Mouse (Mus musculus) hindbrain, embryonic 16.5 days (tissue): ENCODE measurements around the gene Gm128. TPM values are rescaled to one million over a fixed set of nuclear protein-coding genes. Genes with fewer than 3 reads are reported as not detected.

Experiments used
- ATAC-seq: fragments of 200-750 bp; cut with Nextera tagmentation; 2 replicates; pipeline ENCODE4 v1.8.0; 2017; ENCODE audit warnings: moderate TSS enrichment, moderate library complexity
- H3K27ac ChIP-seq: fragments of 300-500 bp; sonication (generic); 2 replicates; pipeline ENCODE4 v1.5.1; 2014; ENCODE audit warnings: low read depth, mild to moderate bottlenecking, control low read depth, low read length, moderate library complexity
- H3K27me3 ChIP-seq: fragments of 300-500 bp; sonication (generic); replicated peaks from 2 replicates; pipeline ENCODE4 v1.6.1; 2014; ENCODE audit warnings: low read length; ENCODE audit not compliant: control insufficient read depth, insufficient read depth
- H3K36me3 ChIP-seq: fragments of 300-500 bp; sonication (generic); 2 replicates; pipeline ENCODE4 v1.6.1; 2014; ENCODE audit warnings: mild to moderate bottlenecking, low read length, moderate library complexity, mixed read lengths; ENCODE audit not compliant: control insufficient read depth, insufficient read depth
- H3K4me1 ChIP-seq: fragments of 300-500 bp; sonication (generic); 2 replicates; pipeline ENCODE4 v1.6.1; 2014; ENCODE audit warnings: low read depth, low read length; ENCODE audit not compliant: control insufficient read depth, insufficient read depth
- H3K4me2 ChIP-seq: fragments of 300-500 bp; sonication (generic); 2 replicates; pipeline ENCODE4 v1.6.1; 2014; ENCODE audit warnings: mild to moderate bottlenecking, low read length, control low read depth, moderate library complexity
- H3K4me3 ChIP-seq: fragments of 300-500 bp; sonication (generic); 2 replicates; pipeline ENCODE4 v1.5.1; 2014; ENCODE audit warnings: mild to moderate bottlenecking, low read length, control low read depth, moderate library complexity
- H3K9ac ChIP-seq: fragments of 300-500 bp; sonication (generic); 2 replicates; pipeline ENCODE4 v1.6.1; 2014; ENCODE audit warnings: low read depth, mild to moderate bottlenecking, control low read depth, low read length, moderate library complexity
- H3K9me3 ChIP-seq: fragments of 300-500 bp; sonication (generic); 2 replicates; pipeline ENCODE4 v1.6.1; 2014; ENCODE audit warnings: mild to moderate bottlenecking, low read length, moderate library complexity; ENCODE audit not compliant: control insufficient read depth
- WGBS: fragments of 180-500 bp; shearing (Covaris S2); extraction: QIAGEN DNeasy Blood & Tissue Kit; methylation state at CpG from one replicate; pipeline ENCODE4 v1.1.7; 2014; 5-methylcytosine and 5-hydroxymethylcytosine counted together
- polyA plus RNA-seq: library from polyadenylated mRNA; unstranded; fragments of >200 nt; fragmentation: Nextera tagmentation; extraction: Ambion mirVana; gene quantifications from 2 replicates; pipeline ENCODE4 v1.2.1, GENCODE M21; 2015

The Gm128 gene
- polyA plus RNA-seq, 1 experiment from 2014 or later = 0.30 TPM

- 14% methylated on average over 1 of the region's 1 CpGs for WGBS
- H3K4me2 ChIP-seq = peak overlapping the region; percentile 91
- no peaks in the 10 kb centered on the region for H3K9me3 ChIP-seq
- peak overlapping the region; percentile 85 for H3K9ac ChIP-seq
- H3K36me3 ChIP-seq = 0 out of 2 replicates have a peak, but pooled peaks cover 6% of the 10 kb centered on the region
- H3K4me1 ChIP-seq = peaks cover 18% of the 10 kb centered on the region
- no peaks in the 10 kb centered on the region for H3K27me3 ChIP-seq
- H3K27ac ChIP-seq = no peak overlapping the region
- peak overlapping the region; percentile 54 for H3K4me3 ChIP-seq
- no peak for ATAC-seq
Observed at GRCm38 (mm10) chr3:95284062-95284461, 42.7 kb upstream of the Gm128 start.

DNA sequence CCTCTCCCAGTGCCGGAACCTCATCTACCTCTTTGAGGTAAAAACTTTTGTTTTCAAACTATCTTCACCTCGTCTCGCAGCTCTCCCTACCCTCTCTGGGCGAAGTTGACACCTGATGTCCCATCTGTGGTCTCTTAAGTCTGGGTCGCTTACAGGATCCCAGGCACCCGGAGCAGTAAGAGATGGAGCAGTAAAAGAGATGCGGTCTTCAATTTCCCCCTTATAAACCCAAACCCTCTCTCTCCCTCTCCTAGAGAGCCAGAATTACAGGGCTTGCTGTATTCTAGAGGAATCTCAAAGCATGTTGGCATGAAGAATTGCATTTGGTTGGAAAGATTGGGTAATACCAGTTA is 42.2 kb upstream of the Gm128 start:
- H3K36me3 ChIP-seq = 0 out of 2 replicates have a peak, but pooled peaks cover 4% of the 10 kb centered on the region
- peaks cover 18% of the 10 kb centered on the region for H3K4me1 ChIP-seq
- 4% methylated on average over 7 of the region's 7 CpGs for WGBS
- H3K9ac ChIP-seq = peak overlapping the region; percentile 85
- no peak for ATAC-seq
- no peaks in the 10 kb centered on the region for H3K27me3 ChIP-seq
- no peaks in the 10 kb centered on the region for H3K9me3 ChIP-seq
- peak overlapping the region; percentile 91 for H3K4me2 ChIP-seq
- peak overlapping the region; percentile 95 for H3K27ac ChIP-seq
- peak overlapping the region; percentile 54 for H3K4me3 ChIP-seq

DNA sequence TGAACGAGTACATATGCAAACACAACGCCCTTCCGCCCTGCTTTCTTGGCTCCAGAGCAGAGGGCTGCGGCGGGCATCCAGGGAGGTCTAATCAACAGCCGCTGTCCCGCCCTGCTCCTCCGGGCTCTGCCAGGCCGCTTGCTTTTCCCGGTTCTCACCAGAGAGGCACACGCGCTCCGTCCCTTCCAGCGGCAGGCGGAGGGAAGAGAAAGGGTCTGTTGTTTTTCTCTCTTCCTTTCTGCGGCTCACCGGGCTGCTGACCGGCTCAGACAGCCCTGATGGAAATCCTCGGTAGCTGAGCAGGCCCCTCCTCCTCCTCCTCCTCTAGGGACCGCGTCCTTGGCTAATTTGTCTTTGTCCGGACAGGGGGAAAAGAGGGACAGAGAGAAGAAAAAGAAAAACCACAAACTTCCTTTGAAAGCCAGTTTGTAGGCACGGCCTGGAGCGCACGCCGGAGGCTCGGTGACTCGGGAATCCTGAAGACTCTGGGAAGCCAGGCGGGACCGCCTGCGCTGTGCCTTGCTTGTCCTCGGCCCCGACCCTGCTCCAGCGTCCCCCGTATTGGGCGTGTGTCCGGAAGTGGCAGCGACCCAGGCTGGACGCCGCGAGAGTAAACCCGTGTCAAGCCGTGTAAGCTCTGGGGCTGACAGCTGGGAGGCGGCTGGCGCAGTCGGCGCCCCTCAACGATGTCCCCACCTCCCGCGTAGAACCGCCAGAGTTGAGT is 41.6 kb upstream of the Gm128 start:
- Histone ChIP-seq H3K36me3 (no peaks in the 10 kb centered on the region), H3K9ac (peak overlapping the region; percentile 85), H3K27ac (peak overlapping the region; percentile 95), H3K27me3 (no peaks in the 10 kb centered on the region), H3K4me2 (peak overlapping the region; percentile 91), H3K4me3 (peak overlapping the region; percentile 54), H3K4me1 (peaks cover 18% of the 10 kb centered on the region), H3K9me3 (no peaks in the 10 kb centered on the region)
- peak; percentile 63 for ATAC-seq
- WGBS = under 1% methylated on average over 49 of the region's 51 CpGs

GRCm38 (mm10) chr3:95282381-95282864 is 41.0 kb upstream of the Gm128 start:
- Histone ChIP-seq H3K4me3 (peak overlapping the region; percentile 54), H3K9ac (peak overlapping the region; percentile 85), H3K9me3 (no peaks in the 10 kb centered on the region), H3K36me3 (no peaks in the 10 kb centered on the region), H3K27me3 (no peaks in the 10 kb centered on the region), H3K4me2 (peak overlapping the region; percentile 91), H3K4me1 (peaks cover 18% of the 10 kb centered on the region), H3K27ac (peak overlapping the region; percentile 95)
- ATAC-seq = 0 out of 2 replicates have a peak, but pooled peaks have one; percentile 0
- WGBS = under 1% methylated on average over 11 of the region's 11 CpGs

DNA sequence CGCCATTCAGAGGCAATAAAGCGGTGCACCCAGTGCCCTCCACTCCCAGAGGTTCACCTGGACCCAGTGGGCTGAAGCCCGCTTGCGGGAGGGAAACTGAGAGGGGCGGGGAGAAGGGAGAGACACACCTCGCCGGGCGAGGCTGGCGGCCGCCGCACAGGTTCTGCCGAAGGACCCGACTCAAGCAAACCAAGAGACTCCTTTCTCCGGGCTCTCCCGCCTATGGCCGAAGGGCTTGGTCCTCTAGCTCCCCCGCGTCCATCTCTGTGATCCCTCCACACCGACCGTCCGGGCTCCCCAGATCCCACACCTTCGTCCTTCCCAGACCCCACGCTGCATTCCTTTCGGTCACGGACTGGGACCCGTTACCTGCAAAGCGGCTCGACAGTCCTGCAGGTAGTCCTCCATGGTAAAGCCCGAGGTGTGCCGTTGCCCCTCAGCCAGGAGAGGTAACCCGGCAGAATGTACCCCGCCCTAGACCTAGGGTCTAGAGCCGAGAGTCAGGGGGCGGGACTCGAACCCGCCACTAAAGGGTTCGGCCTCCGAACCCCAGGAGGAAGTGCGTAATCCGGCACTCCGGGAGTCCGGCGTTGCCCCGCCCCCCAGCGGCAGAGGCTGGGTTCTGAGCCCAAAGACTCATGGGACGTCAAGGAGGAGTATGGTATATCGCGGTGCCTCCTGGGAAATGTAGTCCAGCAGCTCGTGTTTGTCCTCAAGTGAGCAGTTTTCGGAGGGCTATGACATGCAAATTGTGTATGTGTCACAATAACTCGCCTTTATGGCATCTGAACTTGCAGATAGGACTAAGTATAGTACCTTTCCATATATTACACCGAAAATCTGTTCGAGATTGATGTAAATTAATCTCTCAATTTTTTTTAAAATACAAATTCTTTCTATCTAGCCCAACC is 40.1 kb upstream of the Gm128 start, which contains the start of the genes Mindy1 and Prune1:
Gene Mindy1 (plus strand): TSS at position 130 of the 911 bp plus-strand sequence.
Gene Prune1 (minus strand): TSS at position 861 of the 911 bp plus-strand sequence.
- Histone ChIP-seq H3K36me3 (0 out of 2 replicates have a peak, but pooled peaks cover 2% of the 10 kb centered on the region), H3K4me2 (peak within 1 kb of the TSS; percentile 91), H3K4me3 (peak within 1 kb of the TSS; percentile 54), H3K9ac (peak within 1 kb of the TSS; percentile 91), H3K9me3 (no peaks in the 10 kb centered on the region), H3K27me3 (no peaks in the 10 kb centered on the region), H3K27ac (peak within 1 kb of the TSS; percentile 95), H3K4me1 (peaks cover 18% of the 10 kb centered on the region)
- WGBS = under 1% methylated on average over 53 of the region's 53 CpGs
- ATAC-seq = peak; percentile 92

DNA sequence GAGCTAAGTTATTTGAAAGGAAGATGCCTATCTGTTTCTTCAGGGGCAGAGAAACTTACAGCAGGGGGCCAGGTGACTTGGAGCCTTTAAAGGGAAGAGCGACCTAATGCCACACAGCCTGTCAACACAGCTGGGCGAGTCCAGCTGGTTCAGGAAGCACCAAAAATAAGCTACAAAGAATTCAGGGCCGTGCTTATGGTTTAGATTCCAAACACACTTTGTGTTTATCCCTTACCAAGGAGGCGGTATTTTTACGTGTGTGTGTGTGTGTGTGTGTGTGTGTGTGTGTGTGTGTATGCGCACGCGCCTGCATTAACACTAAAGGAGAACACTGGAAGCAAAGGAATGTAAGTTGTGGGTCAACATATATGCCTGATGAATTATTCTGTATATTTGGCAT is 39.3 kb upstream of the Gm128 start:
- Histone ChIP-seq H3K9me3 (no peaks in the 10 kb centered on the region), H3K27ac (peak overlapping the region; percentile 85), H3K36me3 (0 out of 2 replicates have a peak, but pooled peaks cover 2% of the 10 kb centered on the region), H3K4me1 (peaks cover 18% of the 10 kb centered on the region), H3K4me3 (peak overlapping the region; percentile 54), H3K4me2 (peak overlapping the region; percentile 91), H3K9ac (peak overlapping the region; percentile 91), H3K27me3 (no peaks in the 10 kb centered on the region)
- 24% methylated on average over 8 of the region's 8 CpGs for WGBS
- ATAC-seq = no peak

DNA sequence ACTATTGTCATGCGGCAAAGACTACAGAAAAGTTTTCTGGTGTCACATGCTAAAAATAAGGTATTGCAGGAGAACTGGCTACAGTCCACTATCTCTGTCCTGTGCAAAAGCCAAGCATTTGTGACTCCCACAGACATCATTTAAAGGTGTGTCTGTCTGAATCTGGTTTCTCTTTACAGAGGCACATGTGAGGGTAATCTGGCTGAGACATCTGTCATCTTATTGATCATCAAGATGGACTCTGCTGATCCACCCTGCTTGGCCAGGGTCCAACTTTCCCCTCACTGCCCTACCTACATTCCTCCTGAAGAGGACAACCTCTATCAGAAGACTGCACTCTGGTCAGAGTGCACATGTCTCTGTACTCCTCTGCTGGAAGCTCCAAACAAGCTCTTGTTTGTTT is 35.8 kb upstream of the Gm128 start:
- no peak overlapping the region for H3K9ac ChIP-seq
- H3K4me3 ChIP-seq = no peak overlapping the region
- 0 out of 2 replicates have a peak, but pooled peaks cover 2% of the 10 kb centered on the region for H3K36me3 ChIP-seq
- H3K4me2 ChIP-seq = no peak overlapping the region
- H3K27me3 ChIP-seq = no peaks in the 10 kb centered on the region
- 83% methylated on average over 1 of the region's 1 CpGs for WGBS
- ATAC-seq = no peak
- no peaks in the 10 kb centered on the region for H3K9me3 ChIP-seq
- no peak overlapping the region for H3K27ac ChIP-seq
- H3K4me1 ChIP-seq = peaks cover 5% of the 10 kb centered on the region

GRCm38 (mm10) chr3:95276428-95276934 is 35.1 kb upstream of the Gm128 start:
- no peak overlapping the region for H3K27ac ChIP-seq
- ATAC-seq = no peak
- WGBS = 76% methylated on average over 5 of the region's 5 CpGs
- H3K9me3 ChIP-seq = no peaks in the 10 kb centered on the region
- H3K27me3 ChIP-seq = no peaks in the 10 kb centered on the region
- no peak overlapping the region for H3K9ac ChIP-seq
- H3K4me3 ChIP-seq = no peak overlapping the region
- peaks cover 5% of the 10 kb centered on the region for H3K4me1 ChIP-seq
- H3K36me3 ChIP-seq = 0 out of 2 replicates have a peak, but pooled peaks cover 2% of the 10 kb centered on the region
- H3K4me2 ChIP-seq = no peak overlapping the region
